Mouse (Mus musculus) intestine, postnatal 0 days (tissue): Measurements from ENCODE around the gene Ap1g2. TPM values are rescaled to one million over a fixed set of nuclear protein-coding genes. Genes with fewer than 3 reads are reported as not detected.

Experiments used
- ATAC-seq: fragments of 200-750 bp; cut with Nextera tagmentation; 2 replicates; pipeline ENCODE4 v1.8.0; 2017; ENCODE audit warnings: mild to moderate bottlenecking, moderate TSS enrichment, moderate library complexity
- H3K27ac ChIP-seq: fragments of 300-500 bp; sonication (generic); 2 replicates; pipeline ENCODE4 v1.5.1; 2014; ENCODE audit warnings: mild to moderate bottlenecking, low read depth, low read length, moderate library complexity
- H3K27me3 ChIP-seq: fragments of 300-500 bp; sonication (generic); replicated peaks from 2 replicates; pipeline ENCODE4 v1.6.1; 2014; ENCODE audit warnings: low read length, mixed read lengths; ENCODE audit not compliant: control insufficient read depth, insufficient read depth
- H3K36me3 ChIP-seq: fragments of 300-500 bp; sonication (generic); 2 replicates; pipeline ENCODE4 v1.6.1; 2014; ENCODE audit warnings: mild to moderate bottlenecking, moderate library complexity; ENCODE audit not compliant: control insufficient read depth, insufficient read depth
- H3K4me1 ChIP-seq: fragments of 300-500 bp; sonication (generic); replicated peaks from 2 replicates; pipeline ENCODE4 v1.6.1; 2014; ENCODE audit warnings: antibody characterized with exemption, low read length, mixed read lengths; ENCODE audit not compliant: control insufficient read depth, insufficient read depth
- H3K4me2 ChIP-seq: fragments of 300-500 bp; sonication (generic); replicated peaks from 2 replicates; pipeline ENCODE4 v1.6.1; 2014; ENCODE audit warnings: low read depth, mild to moderate bottlenecking, moderate library complexity
- H3K4me3 ChIP-seq: fragments of 300-500 bp; sonication (generic); 2 replicates; pipeline ENCODE4 v1.5.1; 2014; ENCODE audit warnings: low read depth, low read length
- H3K9ac ChIP-seq: fragments of 300-500 bp; sonication (generic); 2 replicates; pipeline ENCODE4 v1.6.1; 2014; ENCODE audit warnings: mild to moderate bottlenecking, low read depth, low read length
- H3K9me3 ChIP-seq: fragments of 300-500 bp; sonication (generic); 2 replicates; pipeline ENCODE4 v1.6.1; 2016; ENCODE audit warnings: mixed run types; ENCODE audit not compliant: control insufficient read depth
- CTCF ChIP-seq: sonication (generic); IDR thresholded peaks from 2 replicates; pipeline ENCODE4 v1.5.1; 2016; ENCODE audit warnings: low read depth, mild to moderate bottlenecking, control low read depth, antibody characterized with exemption, moderate library complexity
- whole genome bisulfite sequencing: fragments of 180-500 bp; shearing (Covaris S2); extraction: QIAGEN DNeasy Blood & Tissue Kit; methylation state at CpG from one replicate; pipeline ENCODE4 v1.1.7; 2014; 5-methylcytosine and 5-hydroxymethylcytosine counted together
- polyA plus RNA-seq: library from polyadenylated mRNA; unstranded; fragments of >200 nt; fragmentation: Nextera tagmentation; extraction: Ambion mirVana; gene quantifications from 2 replicates; pipeline ENCODE4 v1.2.1, GENCODE M21; 2015

Gene Ap1g2
- polyA plus RNA-seq, 1 experiment from 2014 or later, result 75.3 TPM

DNA sequence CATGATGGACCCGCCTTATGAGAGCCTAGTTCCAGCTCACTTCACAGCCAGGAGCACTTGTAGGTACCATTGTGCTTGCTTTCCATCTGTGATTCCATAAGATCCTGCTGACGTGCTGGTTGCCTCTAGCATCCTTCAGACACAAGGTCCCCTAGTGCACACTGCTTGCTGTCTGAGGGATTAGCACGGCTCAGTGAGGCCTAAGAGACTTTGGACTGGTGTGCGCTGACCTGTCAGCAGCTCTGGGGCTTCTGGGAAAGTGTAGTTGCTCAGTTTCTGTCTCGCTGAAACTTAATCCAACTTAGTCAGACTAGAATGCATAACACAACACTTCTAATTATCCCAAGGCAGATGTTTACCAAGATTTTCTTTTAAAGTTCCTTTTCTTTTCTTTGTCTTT lies 46.5 kb downstream of the Ap1g2 start:
- H3K9me3 ChIP-seq, result no peaks in the 10 kb centered on the region
- no peak for TF ChIP-seq CTCF
- H3K4me3 ChIP-seq, result no peak overlapping the region
- H3K4me2 ChIP-seq, result no peak overlapping the region
- H3K27me3 ChIP-seq, result no peaks in the 10 kb centered on the region
- WGBS, result 53% methylated on average over 5 of the region's 5 CpGs
- peak overlapping the region; percentile 7; the same call in 1 of the 2 replicates for H3K27ac ChIP-seq
- H3K9ac ChIP-seq, result no peak overlapping the region
- no peak for ATAC-seq
- H3K36me3 ChIP-seq, result no peaks in the 10 kb centered on the region
- no peaks in the 10 kb centered on the region for H3K4me1 ChIP-seq

DNA sequence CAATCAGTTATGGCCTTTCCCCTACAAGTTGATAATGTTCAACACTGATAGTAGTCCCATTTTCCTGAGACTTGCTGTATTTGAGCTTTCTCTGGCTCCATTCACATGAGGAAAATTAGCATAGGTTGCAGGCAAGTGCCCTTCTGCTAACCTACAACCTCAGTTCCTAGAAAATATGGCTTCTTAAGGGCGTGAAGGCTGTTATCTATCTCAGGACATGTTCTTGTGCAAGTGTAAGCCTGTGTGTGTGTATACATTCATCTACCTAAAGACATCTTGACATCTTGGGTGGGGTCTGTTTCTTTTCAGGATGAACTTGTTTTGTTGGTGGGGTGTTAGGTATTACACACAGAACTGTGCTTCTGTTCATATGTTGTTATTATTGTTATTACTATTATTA lies 47.4 kb downstream of the Ap1g2 start:
- WGBS, result 63% methylated on average over 1 of the region's 1 CpGs

DNA sequence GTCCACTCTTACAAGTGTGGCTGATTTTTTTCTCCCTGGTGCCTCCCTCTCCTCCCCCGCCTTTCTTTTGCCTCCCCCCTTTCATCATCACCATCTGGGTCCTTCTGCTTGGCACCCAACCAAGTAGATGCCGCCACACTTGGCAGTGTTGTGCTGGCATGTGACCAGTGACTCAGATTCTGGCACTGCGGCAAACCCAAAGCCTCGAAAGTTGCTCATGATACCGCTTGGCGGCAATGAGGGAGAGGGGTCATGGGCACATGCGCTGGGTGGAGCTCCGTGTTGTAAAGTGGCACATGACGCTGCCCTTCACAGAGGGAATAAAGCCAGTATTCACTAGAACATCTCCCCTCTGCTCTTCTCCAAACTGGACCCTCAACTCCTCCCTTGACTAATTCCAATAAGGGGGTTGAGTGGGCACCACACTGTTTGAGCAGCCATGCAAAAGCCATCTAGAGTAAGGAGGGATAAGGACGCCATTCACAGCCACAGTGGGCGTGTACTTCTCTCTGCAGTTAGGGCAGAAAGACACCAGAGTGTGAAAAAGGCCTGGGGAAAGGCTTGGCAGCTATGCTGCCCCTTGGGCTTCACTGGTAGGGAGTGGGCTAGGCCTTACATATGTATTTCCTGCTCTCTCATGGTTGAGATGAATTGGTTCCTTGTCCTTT lies 51.1 kb downstream of the Ap1g2 start:
- no peak overlapping the region for H3K4me2 ChIP-seq
- no peaks in the 10 kb centered on the region for H3K4me1 ChIP-seq
- peak; percentile 28; the same call in 1 of the 2 replicates for ATAC-seq
- no peak overlapping the region for H3K9ac ChIP-seq
- H3K36me3 ChIP-seq, result no peaks in the 10 kb centered on the region
- H3K4me3 ChIP-seq, result no peak overlapping the region
- no peaks in the 10 kb centered on the region for H3K27me3 ChIP-seq
- H3K9me3 ChIP-seq, result no peaks in the 10 kb centered on the region
- TF ChIP-seq CTCF, result no peak; the same call in 1 of the 2 replicates
- H3K27ac ChIP-seq, result no peak overlapping the region
- 75% methylated on average over 11 of the region's 11 CpGs for WGBS

More for the DNA sequence above, 47.4 kb downstream of the Ap1g2 start:
- no peaks in the 10 kb centered on the region for H3K27me3 ChIP-seq
- no peak overlapping the region for H3K4me3 ChIP-seq
- H3K4me1 ChIP-seq, result no peaks in the 10 kb centered on the region
- ATAC-seq, result no peak
- no peak overlapping the region for H3K27ac ChIP-seq
- no peaks in the 10 kb centered on the region for H3K36me3 ChIP-seq
- H3K4me2 ChIP-seq, result no peak overlapping the region
- no peaks in the 10 kb centered on the region for H3K9me3 ChIP-seq
- no peak overlapping the region for H3K9ac ChIP-seq
- TF ChIP-seq CTCF, result no peak

DNA sequence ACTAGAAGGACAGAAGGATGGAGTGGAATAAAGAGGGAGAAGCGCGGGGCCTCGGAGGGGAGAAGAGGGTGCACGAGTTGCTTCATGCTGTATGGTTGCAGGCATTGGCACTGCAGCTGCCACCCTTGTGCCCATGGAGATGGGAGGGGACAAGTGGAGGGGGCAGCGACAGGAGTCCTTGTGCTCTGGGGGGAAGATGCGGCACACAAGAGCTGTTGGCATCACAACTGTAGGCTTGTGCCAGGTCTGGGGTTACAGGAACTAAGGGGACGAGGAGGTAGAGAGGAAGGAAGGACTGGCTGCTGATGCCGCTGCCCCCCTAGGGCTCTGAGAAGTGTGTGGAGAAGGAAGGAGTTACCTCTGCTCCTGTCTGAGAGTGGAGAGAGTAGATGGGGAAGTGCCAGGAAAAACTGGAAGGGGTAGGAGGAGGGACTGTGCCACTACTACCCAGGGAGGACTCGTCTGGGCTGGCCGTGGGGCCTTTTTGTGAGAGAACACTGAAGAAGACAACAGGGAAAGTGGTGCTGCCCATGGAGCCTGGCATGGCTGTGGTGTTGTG lies 52.1 kb downstream of the Ap1g2 start:
- Histone ChIP-seq H3K36me3 (no peaks in the 10 kb centered on the region), H3K27me3 (no peaks in the 10 kb centered on the region), H3K4me2 (no peak overlapping the region), H3K4me3 (no peak overlapping the region), H3K27ac (no peak overlapping the region), H3K4me1 (no peaks in the 10 kb centered on the region), H3K9ac (no peak overlapping the region), H3K9me3 (no peaks in the 10 kb centered on the region)
- TF ChIP-seq CTCF, result no peak
- no peak for ATAC-seq
- 77% methylated on average over 10 of the region's 10 CpGs for WGBS

DNA sequence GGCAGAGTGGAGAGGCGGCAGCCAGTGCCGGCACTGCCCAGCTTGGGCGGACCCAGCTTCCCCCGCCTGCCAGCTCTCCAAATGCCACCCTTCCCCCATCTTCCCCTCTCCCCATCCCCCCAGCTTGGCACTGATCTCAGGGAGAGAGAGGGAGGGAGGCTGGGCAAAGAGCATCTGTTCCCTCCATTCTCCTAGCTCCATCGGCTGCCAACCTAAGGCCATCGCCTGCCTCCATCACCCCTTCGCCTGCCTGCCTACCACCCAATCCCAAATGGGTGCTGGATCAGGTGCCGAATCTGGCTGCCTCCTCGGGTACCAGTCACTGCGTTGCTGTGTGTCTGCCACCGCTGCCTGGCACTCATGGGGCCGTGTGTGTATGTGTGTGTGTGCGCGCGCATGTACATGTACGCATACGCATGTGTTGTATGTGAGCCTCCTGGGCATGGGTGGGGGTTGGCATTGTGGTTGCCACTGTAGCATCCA lies 52.6 kb downstream of the Ap1g2 start:
- TF ChIP-seq CTCF, result no peak
- no peaks in the 10 kb centered on the region for H3K36me3 ChIP-seq
- H3K9ac ChIP-seq, result no peak overlapping the region
- no peaks in the 10 kb centered on the region for H3K9me3 ChIP-seq
- ATAC-seq, result no peak
- no peak overlapping the region for H3K27ac ChIP-seq
- H3K4me1 ChIP-seq, result no peaks in the 10 kb centered on the region
- no peak overlapping the region for H3K4me2 ChIP-seq
- WGBS, result 83% methylated on average over 17 of the region's 17 CpGs
- H3K27me3 ChIP-seq, result no peaks in the 10 kb centered on the region
- H3K4me3 ChIP-seq, result no peak overlapping the region

DNA sequence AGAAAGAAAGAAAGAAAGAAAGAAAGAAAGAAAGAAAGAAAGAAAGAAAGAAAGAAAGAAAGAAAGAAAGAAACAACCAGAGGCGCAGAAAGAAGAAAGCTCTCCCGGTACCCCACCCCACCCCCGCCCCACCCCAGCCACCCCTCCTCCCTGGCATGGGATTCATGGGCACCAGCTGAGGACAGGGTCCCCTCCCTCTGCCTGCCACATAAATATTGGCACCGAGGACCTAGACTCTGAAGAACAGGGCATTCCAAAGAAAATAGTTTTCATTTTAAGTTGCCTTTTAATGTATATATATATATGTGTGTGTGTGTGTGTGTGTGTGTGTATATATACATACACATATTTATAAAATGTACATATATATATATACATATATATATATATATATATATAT lies 53.3 kb downstream of the Ap1g2 start:
- H3K4me3 ChIP-seq, result no peak overlapping the region
- 83% methylated on average over 4 of the region's 4 CpGs for WGBS
- no peak overlapping the region for H3K4me2 ChIP-seq

More for the DNA sequence above, 53.3 kb downstream of the Ap1g2 start:
- no peaks in the 10 kb centered on the region for H3K36me3 ChIP-seq
- no peak for TF ChIP-seq CTCF
- ATAC-seq, result no peak
- no peaks in the 10 kb centered on the region for H3K4me1 ChIP-seq
- H3K9me3 ChIP-seq, result no peaks in the 10 kb centered on the region
- no peak overlapping the region for H3K9ac ChIP-seq
- no peak overlapping the region for H3K27ac ChIP-seq
- H3K27me3 ChIP-seq, result no peaks in the 10 kb centered on the region
